Mouse (Mus musculus): ENCODE measurements around the gene Tnfsf13.
A peak's percentile ranks its signal among the peaks of the same experiment; 100 is the strongest.

The Tnfsf13 gene

GRCm38 (mm10) chr11:69653399-69653798 is 32.2 kb downstream of the Tnfsf13 start:
- no peak for DNase-seq (ENCODE audit: low spot score)

- DNase-seq (ENCODE audit: low spot score): no peak
These were observed 39.7 kb downstream of the Tnfsf13 start for GRCm38 (mm10) chr11:69645860-69646259.

- DNase-seq (ENCODE audit: low spot score): no peak
These were observed 50.1 kb downstream of the Tnfsf13 start for GRCm38 (mm10) chr11:69635471-69635870.

GRCm38 (mm10) chr11:69633128-69633866 is 52.3 kb downstream of the Tnfsf13 start:
- peak; percentile 42 for DNase-seq (ENCODE audit: low spot score)

Data from c-Kit-positive CD71-positive TER-119-positive erythroid progenitor cells, embryonic 14.5 days (primary cell).